Mouse (Mus musculus) ES-Bruce4 (cell line): Measurements from ENCODE around the gene Syndig1.

Experiments used
- CTCF ChIP-seq: IDR thresholded peaks from one replicate; pipeline ENCODE4 v1.8.1; 2011; ENCODE audit warnings: low read depth, low read length
- POLR2A ChIP-seq: IDR thresholded peaks from one replicate; pipeline ENCODE4 v1.8.1; 2011; ENCODE audit warnings: low read length; ENCODE audit not compliant: insufficient read depth

DNA sequence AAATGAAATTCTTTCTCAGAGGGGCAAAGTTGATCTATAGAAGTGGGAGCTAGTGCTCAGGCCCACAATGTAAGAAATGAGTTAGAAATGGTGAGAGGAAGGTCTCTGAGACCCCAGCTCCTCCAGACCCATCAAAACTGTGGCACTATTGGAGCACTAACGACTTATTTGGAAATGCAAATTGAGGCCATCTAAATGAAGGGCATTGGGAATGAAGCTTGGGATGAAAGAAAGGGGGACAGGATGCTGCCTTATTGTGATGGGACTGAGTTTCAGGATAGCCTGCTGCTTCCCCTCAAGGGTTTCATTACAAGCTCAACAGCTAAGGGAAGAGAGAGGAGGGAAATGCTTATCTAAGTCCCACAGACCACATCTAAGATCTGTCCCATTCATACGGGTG lies 110.6 kb downstream of the Syndig1 start:
- TF ChIP-seq POLR2A (no peak), CTCF (no peak)
